Comparison of ENCODE assay signal across 8 mouse cellular contexts in genomic region chr3:31061103-31061785, GRCm38 (mm10). TPM values are rescaled to one million over a fixed set of nuclear protein-coding genes. Genes with fewer than 3 reads are reported as not detected.
A peak's percentile ranks its signal among the peaks of the same experiment; 100 is the strongest.
DNase-seq lines count a peak whose midpoint lies in the region; ATAC-seq and TF ChIP-seq lines count a peak whose summit lies in the region.

No protein-coding gene starts in this region.

- H3K4me3 ChIP-seq in erythroblast, embryonic 14.5 days (replicated peaks) = peak overlapping the region; percentile 16
- H3K4me3 ChIP-seq in embryonic facial prominence, embryonic 11.5 days (ENCODE audit: low read depth, low read length) = no peak overlapping the region
- no peak overlapping the region; the same call in 1 of the 2 replicates for H3K4me3 ChIP-seq in lung, postnatal 0 days (ENCODE audit: low read depth, low read length)

- no peaks in the 10 kb centered on the region for H3K9me3 ChIP-seq in erythroblast, embryonic 14.5 days (ENCODE audit: control insufficient read depth, low read length)
- H3K9me3 ChIP-seq in embryonic facial prominence, embryonic 11.5 days (replicated peaks; ENCODE audit: control insufficient read depth, low read length) = no peaks in the 10 kb centered on the region
- H3K9me3 ChIP-seq in lung, postnatal 0 days (ENCODE audit: low read length) = no peaks in the 10 kb centered on the region

- TF ChIP-seq CTCF in lung, postnatal 0 days (IDR thresholded peaks at IDR 0.05) = no peak

- peaks cover 3% of the 10 kb centered on the region; the same call in 1 of the 2 replicates for H3K27me3 ChIP-seq in erythroblast, embryonic 14.5 days (ENCODE audit: control insufficient read depth)
- H3K27me3 ChIP-seq in embryonic facial prominence, embryonic 11.5 days (ENCODE audit: control insufficient read depth, insufficient read depth, low read length) = no peaks in the 10 kb centered on the region
- no peaks in the 10 kb centered on the region for H3K27me3 ChIP-seq in lung, postnatal 0 days (replicated peaks; ENCODE audit: insufficient read depth, low read length)

- DNase-seq in CD4-positive helper T cell, adult 2 months (ENCODE audit: low read depth, low spot score) = peak; percentile 85
- peak; percentile 43 for DNase-seq in embryonic facial prominence, embryonic 11.5 days (ENCODE audit: low spot score)
- peak; percentile 32 for DNase-seq in lung, postnatal 0 days (ENCODE audit: low spot score)
- DNase-seq in thymus, postnatal 10 days (ENCODE audit: low spot score in 2 of 2) = peak; percentile 39 to 47
- no peak for DNase-seq in right cerebral cortex, postnatal 25 days
- no peak for DNase-seq in cerebellum, adult 11-12 months

- 53% methylated on average over 20 of the region's 20 CpGs for WGBS in embryonic facial prominence, embryonic 11.5 days
- 61% methylated on average over 20 of the region's 20 CpGs for WGBS in lung, postnatal 0 days

- no peak overlapping the region; the same call in 1 of the 2 replicates for H3K27ac ChIP-seq in embryonic facial prominence, embryonic 11.5 days (replicated peaks; ENCODE audit: low read depth, low read length)
- H3K27ac ChIP-seq in lung, postnatal 0 days (ENCODE audit: low read length) = no peak overlapping the region

- H3K4me2 ChIP-seq in embryonic facial prominence, embryonic 11.5 days (ENCODE audit: low read depth, low read length) = no peak overlapping the region
- H3K4me2 ChIP-seq in lung, postnatal 0 days (replicated peaks; ENCODE audit: low read depth, low read length) = peak overlapping the region; percentile 14; the same call in 1 of the 2 replicates

- TF ChIP-seq EP300 in lung, postnatal 0 days (IDR thresholded peaks at IDR 0.05) = no peak

- no peaks in the 10 kb centered on the region for H3K36me3 ChIP-seq in erythroblast, embryonic 14.5 days (ENCODE audit: control insufficient read depth)
- H3K36me3 ChIP-seq in embryonic facial prominence, embryonic 11.5 days (replicated peaks; ENCODE audit: control insufficient read depth, insufficient read depth, low read depth, low read length) = no peaks in the 10 kb centered on the region
- H3K36me3 ChIP-seq in lung, postnatal 0 days (ENCODE audit: insufficient read depth, low read length) = no peaks in the 10 kb centered on the region

- peaks cover 18% of the 10 kb centered on the region for H3K4me1 ChIP-seq in erythroblast, embryonic 14.5 days (ENCODE audit: control insufficient read depth)
- H3K4me1 ChIP-seq in embryonic facial prominence, embryonic 11.5 days (ENCODE audit: control insufficient read depth, insufficient read depth, low read length) = no peaks in the 10 kb centered on the region
- 0 out of 2 replicates have a peak, but pooled peaks cover 2% of the 10 kb centered on the region for H3K4me1 ChIP-seq in lung, postnatal 0 days (ENCODE audit: insufficient read depth, low read depth, low read length)

- ATAC-seq in erythroblast, adult 5-6 weeks (replicated peaks; ENCODE audit: low FRiP score, poor library complexity, severe bottlenecking) = no peak
- ATAC-seq in embryonic facial prominence, embryonic 11.5 days (replicated peaks; ENCODE audit: insufficient number of reproducible peaks, low FRiP score, low TSS enrichment, low read depth) = no peak
- ATAC-seq in lung, postnatal 0 days = no peak

- no peak overlapping the region for H3K9ac ChIP-seq in embryonic facial prominence, embryonic 11.5 days (replicated peaks; ENCODE audit: low read length)
- H3K9ac ChIP-seq in lung, postnatal 0 days (replicated peaks; ENCODE audit: low read depth) = no peak overlapping the region

RNA-seq across cellular contexts. Expression of gene Skil, which starts 33.6 kb away (rescaled TPM):
- 0.15 and 0.19 TPM in 2 replicates for polyA plus RNA-seq in erythroblast, embryonic 14.5 days (2012)
- 2.3 and 3.5 TPM in 2 replicates for total RNA-seq in erythroblast, adult 5-6 weeks (2015; ENCODE audit: low replicate concordance)
- 5.3 and 6.8 TPM in 2 replicates for total RNA-seq in erythroblast, adult 5-6 weeks (2017; ENCODE audit: low replicate concordance)
- polyA plus RNA-seq in embryonic facial prominence, embryonic 11.5 days (2014; fragmentation: Nextera tagmentation; extraction: Ambion mirVana) = 34.8 and 37.7 TPM in 2 replicates
- 24.8 and 29.6 TPM in 2 replicates for polyA plus RNA-seq in lung, postnatal 0 days (2015; fragmentation: Nextera tagmentation; extraction: Ambion mirVana)

Comparison
In these comparisons a context has a peak if more than half of its experiments do, and no peak if none do; other contexts are left out.
1. DNase-seq: peak in CD4-positive helper T cell, adult 2 months (single experiment), embryonic facial prominence, embryonic 11.5 days (single experiment), lung, postnatal 0 days (single experiment) and thymus, postnatal 10 days (2 of 2); none in right cerebral cortex, postnatal 25 days (single experiment) and cerebellum, adult 11-12 months (single experiment).
2. RNA of gene Skil, which starts 33.6 kb away (polyA plus RNA-seq): 34.8 to 37.7 TPM in embryonic facial prominence, embryonic 11.5 days and 24.8 to 29.6 TPM in lung, postnatal 0 days; 0.15 to 0.19 TPM in erythroblast, embryonic 14.5 days; every median in the first group is over 10 times any median in the second.